Mouse (Mus musculus): Measurements from ENCODE around the gene Wdr62.

Gene Wdr62

DNA sequence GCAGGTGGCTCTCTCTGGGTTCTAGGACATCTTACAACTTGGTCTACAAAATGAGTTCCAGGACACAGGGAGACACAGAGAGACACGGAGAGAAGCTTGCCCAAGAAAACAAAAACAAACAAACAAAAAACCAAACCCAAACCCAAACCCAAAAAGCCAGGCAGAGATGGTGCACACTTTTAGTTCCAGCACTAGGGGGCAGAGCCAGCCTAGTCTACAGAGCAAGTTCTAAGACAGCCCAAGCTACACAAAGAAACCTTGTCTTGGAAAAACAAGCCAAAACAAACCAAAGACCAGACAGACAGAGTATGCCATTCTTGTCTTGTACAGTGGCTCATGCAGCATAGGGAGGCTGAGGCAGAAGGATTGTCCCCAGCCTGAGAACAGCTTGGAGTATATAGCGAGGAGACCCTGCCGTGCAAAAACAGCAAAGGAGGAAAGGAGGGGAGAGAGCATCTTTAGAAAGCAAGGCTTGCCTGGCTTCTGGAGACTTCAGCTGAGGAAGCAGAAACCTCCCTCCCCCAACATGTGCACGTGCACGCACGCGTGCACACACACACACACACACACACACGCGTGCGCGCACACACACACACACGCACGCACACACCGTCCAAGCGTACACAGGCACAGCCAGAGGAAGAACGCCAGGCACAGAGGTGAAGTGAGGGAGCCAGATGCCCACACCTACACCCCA, 26.0 kb upstream of the Wdr62 start:
- DNase-seq (ENCODE audit: low read depth) = no peak

DNA sequence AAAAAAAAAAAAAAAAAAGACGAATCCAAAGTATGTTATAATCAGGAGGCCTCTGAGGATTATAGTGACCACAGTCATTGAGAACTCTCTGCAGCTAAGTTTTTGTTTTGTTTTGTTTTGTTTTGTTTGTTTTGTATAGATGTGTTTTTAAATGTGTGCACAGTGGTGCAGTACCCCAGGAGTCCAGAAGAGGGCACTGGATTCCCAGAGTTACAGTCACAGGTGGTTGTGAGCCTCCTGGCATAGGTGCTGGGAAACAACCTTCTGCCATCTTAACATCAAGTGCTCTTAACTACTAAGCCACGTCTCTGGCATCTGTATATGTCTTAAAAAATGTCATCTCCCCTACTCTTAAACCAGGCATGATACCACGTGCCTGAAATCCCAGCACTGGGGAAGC, 20.7 kb upstream of the Wdr62 start:
- DNase-seq (ENCODE audit: low read depth) = no peak

DNA sequence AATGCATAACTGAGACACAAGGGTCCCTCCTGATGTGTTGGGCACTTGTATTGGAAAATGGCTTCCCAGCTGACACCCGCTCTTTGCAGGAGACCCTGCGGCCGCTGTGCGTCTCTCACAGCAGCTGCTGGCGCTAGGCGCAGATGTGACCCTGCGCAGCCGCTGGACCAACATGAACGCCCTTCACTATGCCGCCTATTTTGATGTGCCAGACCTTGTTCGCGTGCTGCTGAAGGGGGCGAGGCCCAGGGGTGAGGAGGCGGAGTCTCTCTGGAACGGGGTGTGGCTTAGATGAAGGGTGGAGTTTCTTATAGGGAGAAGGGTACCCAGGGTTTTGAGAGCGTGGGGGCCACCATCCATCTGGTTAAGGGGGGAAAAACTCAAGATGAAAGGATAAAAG, 17.0 kb upstream of the Wdr62 start:
- DNase-seq (ENCODE audit: low read depth) = no peak

DNA sequence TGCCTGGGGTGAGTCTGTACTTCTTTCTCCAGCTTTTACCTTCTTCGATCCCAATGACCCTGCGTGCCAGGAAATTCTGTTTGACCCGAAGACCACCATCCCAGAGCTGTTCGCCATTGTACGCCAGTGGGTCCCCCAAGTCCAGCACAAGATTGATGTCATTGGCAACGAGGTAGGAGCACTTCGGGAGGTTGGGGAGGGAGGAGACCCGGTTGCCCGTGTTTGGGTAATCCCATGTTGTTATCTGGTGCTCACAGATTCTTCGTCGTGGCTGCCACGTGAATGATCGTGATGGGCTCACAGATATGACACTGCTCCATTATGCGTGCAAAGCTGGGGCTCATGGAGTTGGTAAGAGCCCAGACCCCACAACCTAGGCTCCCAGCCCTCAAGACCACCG, 16.6 kb upstream of the Wdr62 start:
- no peak for DNase-seq (ENCODE audit: low read depth)

GRCm38 (mm10) chr7:30295103-30295502, 14.9 kb upstream of the Wdr62 start:
- DNase-seq (ENCODE audit: low read depth) = no peak

DNA sequence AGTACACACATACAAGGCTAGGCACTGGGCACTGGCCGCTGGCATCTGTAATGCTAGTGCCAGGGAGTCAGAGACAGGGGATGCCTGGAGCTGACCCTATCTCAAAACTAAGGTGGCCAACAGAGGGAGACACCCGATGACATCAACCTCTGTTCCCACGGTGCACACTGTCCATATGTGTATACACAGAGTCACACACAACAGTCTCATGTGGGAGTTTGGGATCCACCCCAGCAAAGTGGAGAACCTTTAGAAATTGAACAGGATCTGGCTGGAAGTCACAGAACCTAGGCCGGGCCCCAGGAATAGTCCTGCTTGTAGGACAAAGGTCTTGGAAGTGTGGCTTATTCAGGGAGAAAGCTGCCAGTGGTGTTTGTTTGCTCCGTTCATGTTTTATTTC, 14.1 kb upstream of the Wdr62 start:
- DNase-seq (ENCODE audit: low read depth) = no peak

- DNase-seq (ENCODE audit: low read depth) = no peak
Observed at GRCm38 (mm10) chr7:30293795-30294194, 13.6 kb upstream of the Wdr62 start.

DNA sequence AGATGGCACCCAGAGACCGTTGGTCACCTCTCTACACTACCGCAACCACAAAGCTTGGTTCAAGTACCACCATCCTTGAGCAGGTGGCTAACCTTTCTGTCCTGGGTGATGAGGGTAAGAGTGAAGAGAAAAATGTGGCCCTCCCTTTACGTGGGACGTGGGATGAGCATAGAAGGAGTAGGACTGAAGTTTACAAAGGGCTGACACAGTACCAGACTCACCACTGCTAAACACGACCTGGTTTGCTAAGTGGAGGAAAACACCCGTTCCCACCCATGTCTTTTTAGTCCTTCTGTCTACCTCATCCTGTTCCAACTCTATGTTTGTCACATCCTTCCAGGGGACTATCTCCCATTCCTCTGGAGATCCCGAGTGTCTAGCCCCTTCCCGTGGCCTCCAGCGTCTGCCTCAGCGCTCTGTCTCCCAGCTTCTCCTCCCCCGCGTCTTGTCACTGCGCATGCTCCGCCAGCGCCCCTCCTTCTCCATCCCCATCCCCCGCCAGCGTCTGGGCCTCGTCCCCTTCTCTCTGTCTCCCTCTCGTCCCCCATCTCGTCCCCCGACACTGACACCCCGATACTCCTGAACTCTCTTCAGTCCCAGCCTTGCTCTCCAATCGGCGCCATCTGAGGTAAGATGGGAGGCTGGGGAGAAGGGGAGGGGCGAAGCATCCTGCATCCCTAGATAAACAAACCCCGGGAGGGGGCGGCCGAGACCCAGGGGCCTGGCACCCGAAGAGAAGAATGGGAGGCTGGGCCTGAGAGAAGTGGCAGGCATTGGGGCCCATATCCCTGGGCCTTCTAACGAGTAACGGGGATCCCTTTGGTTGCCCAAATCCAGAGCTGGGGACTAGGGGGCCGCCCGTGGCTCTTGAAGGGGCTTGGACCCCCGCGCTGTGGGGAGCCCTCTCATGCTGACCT, 11.3 kb upstream of the Wdr62 start, which contains the start of gene Clip3:
Gene Clip3, plus strand, starts transcription at position 514 of the 917 bp plus-strand sequence.
- no peak for DNase-seq (ENCODE audit: low read depth)

DNA sequence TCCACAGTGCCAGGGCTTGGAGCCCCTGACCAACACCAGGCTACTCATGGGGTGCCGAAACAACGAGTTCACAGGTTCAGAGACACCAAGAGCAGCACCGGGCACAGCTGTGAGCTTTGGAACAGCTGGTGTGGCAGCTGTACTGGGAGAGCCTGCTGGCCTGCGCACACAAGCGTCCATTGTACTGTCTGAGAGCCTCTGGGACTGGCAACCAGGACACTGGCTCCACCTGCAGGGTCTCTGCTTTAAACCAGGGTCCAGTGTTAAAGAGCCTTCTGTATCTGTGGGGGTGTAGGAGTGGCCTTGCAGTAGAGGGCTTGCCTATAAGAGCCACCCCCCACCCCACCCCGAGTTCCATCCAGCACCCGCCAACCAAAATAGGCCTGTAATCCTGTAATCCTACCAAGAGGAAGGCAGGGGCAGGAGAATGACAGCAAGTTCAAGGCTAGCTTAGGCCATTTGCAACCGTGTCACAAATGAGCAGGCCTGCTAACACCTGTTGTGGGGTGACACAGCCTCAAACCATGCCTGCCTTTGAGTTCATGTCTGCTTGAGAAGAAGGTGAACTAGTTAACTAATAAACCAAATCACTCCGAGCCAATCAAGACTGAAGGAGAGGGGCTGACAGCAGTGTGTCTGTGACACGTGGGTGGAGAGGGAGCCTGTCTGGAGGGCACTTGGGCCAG, 9.6 kb upstream of the Wdr62 start:
- no peak for DNase-seq (ENCODE audit: low read depth)

GRCm38 (mm10) chr7:30289071-30289713, 9.0 kb upstream of the Wdr62 start:
- DNase-seq (ENCODE audit: low read depth) = no peak

GRCm38 (mm10) chr7:30288046-30288445, 7.8 kb upstream of the Wdr62 start:
- no peak for DNase-seq (ENCODE audit: low read depth)

DNA sequence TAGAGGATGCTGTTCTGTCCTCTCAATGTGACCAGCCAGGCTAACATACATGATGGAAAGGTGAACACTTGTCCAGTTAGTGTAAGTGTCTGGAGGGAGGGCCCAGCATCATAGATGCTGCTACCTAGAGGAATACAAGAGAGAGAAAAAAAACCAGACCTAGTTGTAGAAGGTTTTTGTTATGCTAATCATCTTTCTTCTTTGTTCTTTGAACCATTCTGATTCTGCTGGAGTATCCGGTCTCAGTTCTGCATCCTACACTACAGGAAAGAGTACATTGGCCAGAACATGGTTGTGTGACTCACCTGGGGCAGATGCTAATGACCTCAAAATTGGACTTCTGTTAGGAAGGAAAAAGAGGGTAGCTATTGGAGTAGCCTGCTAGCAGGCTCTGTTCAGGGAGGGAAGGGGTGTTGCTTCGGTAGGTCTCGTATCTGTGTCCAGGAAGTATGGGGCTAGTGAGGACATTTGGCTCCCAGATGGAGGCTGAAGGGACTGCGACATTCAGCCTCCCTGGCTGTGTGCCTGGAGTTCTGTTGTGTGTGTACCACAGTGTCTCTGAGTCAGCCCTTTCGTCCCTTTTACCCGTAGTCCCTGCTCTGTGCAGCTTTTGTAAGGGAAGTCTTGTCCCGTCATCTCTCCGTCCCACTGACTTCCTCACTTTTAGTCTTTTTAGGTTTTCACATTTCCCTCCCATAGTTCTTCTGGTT, 6.6 kb upstream of the Wdr62 start:
- DNase-seq (ENCODE audit: low read depth) = no peak

- DNase-seq (ENCODE audit: low read depth) = no peak
Observed at GRCm38 (mm10) chr7:30282740-30283139, 2.5 kb upstream of the Wdr62 start.

GRCm38 (mm10) chr7:30281522-30281921, 1.3 kb upstream of the Wdr62 start:
- no peak for DNase-seq (ENCODE audit: low read depth)

DNA sequence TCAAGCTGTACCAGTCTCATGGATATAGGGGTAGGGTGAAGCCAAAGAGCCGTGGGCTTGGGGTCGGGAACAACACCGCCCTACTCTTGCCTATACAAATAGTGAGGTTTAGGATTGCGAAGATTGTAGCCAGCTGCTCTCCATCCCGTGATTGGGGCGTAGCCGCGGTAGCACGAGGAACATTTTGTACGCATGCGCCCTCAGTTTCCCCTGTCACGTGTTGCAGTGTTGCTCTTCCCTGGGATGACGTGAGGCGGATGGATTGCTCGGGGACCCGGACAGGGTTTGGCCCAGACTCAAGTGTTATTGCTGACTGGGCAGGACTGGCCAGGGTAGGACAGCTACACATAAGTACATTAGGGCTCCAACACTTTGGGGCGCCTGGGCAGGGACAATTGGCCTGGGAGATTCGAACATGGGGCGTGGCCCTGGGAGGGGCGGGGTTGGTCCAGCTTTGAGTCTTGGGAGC, 485 bp upstream of the Wdr62 start:
- DNase-seq (ENCODE audit: low read depth) = peak; percentile 72

- no peak for DNase-seq (ENCODE audit: low read depth)
Observed at GRCm38 (mm10) chr7:30279536-30279935, 683 bp downstream of the Wdr62 start.

DNA sequence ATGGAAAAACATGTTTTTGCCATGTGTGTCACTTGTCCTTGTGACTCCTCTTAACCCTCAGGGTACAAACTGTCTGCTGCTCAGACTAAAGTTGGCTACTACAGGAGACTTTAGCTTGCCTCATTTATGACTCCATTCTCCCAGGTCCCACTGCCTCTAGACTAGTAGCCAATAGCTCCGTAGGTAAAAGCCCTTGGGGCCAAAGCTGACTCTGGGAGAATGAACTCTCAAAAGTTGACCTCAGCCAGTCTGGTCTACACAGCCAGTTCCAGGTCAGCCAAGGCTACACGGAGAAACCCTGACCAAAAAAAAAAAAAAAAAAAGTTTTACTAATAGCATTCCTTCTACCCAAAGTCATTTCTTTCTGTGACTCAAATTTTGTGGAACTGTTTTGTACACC, 1.3 kb downstream of the Wdr62 start:
- DNase-seq (ENCODE audit: low read depth) = no peak

DNA sequence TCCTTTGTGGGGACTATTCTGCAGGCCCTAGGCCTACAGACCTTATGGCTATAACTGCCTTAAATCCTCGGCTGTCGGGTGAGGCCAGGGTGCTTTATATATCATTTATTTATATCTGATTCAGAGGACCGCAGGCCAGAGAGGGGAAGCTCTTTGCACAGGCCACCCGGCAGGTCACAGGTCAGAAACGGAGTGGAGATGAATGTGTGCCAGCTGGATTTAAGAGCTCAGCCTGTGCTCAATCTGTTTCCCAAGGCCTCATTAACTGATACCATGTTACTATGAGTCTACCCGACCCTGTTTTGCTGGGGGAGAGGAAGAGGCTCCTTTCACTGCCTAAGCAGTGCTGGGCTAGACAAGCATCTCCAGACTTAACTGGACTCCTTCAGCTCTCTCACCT, 5.8 kb downstream of the Wdr62 start:
- DNase-seq (ENCODE audit: low read depth) = no peak

DNA sequence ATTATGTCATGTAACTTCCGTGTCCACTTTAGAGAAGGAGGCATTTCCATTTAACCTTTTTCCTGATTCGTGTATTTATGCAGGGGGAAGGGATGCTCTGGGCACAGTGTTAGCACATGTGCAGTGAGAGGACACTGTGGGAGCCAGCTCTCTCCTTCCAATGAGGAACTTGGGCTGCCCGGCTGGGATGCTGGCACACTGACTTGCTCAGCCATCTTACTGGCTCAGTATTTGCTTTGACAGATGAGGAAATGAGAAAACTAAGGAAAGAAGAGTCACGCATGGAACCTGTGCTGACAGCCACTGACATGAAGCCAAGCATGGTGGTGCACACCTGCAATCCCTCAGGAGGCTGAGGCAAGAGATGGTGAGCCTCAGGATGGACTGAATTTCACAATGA, 10.6 kb downstream of the Wdr62 start:
- no peak for DNase-seq (ENCODE audit: low read depth)

GRCm38 (mm10) chr7:30266780-30267179, 13.4 kb downstream of the Wdr62 start:
- no peak for DNase-seq (ENCODE audit: low read depth)

DNA sequence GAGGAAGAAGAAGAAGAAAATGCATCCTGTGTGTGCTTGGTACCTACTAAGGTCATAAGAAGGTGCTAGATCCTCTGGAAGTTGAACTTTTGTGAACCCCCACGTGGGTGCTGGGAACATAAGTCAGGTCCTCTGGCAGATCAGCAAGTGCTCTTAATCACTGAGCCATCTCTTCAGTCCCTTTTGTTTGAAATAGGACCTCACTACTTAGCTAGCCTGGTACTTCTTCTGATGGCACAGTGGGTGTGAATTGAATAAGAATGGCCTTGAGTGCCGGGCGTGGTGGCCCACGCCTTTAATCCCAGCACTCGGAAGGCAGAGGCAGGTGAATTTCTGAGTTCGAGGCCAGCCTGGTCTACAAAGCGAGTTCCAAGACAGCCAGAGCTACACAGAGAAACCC, 14.3 kb downstream of the Wdr62 start:
- DNase-seq (ENCODE audit: low read depth) = no peak

DNA sequence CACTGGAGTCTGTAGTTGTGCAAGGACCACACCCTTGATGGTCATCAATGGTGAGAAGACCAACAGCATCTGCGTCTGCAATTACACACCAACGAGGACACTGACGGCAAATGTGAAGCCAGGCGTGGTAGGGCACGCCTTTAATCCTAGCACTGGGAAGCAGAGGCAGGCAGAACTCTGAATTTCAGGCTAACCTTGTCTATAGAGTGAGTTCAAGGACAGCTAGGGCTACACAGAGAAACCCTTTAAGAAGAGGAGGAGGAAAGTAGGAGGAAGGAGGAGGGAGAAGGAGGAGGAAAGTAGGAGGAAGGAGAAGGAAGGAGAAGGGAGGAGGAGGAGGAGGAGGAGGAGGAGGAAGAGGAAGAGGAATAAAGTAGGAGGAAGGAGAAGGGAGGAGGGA, 14.7 kb downstream of the Wdr62 start:
- DNase-seq (ENCODE audit: low read depth) = no peak

Measured in c-Kit-positive CD71-negative TER-119-negative erythroid progenitor cells, embryonic 14.5 days (primary cell).